Mouse (Mus musculus) erythroid progenitor cell, adult 5-6 weeks (primary cell): ENCODE data around the gene Coq3. TPM values are rescaled to one million over a fixed set of nuclear protein-coding genes. Genes with fewer than 3 reads are reported as not detected.

ENCODE experiments used
- total RNA-seq, 2 experiments: library from RNA; stranded (forward) in 1 of 2; stranded (reverse) in 1 of 2; fragments of 150-400 nt in 1 of 2; fragments of 186-747, 209-891 nt in 1 of 2; gene quantifications; 2 replicates each; pipeline versions ENCODE4 v1.2.3 to v1.2.4; 2015 to 2017; ENCODE audit warnings: low replicate concordance in 2 of 2

Gene Coq3
- total RNA-seq, 2 experiments from 2014 or later: 7.1 TPM; not detected in 1

Other genes with a start within 250 kb of the Coq3 start
- gene Prdm13, start 193.7 kb upstream of the Coq3 start, total RNA-seq (2015; ENCODE audit: low replicate concordance): not detected in 2 replicates
- gene Prdm13, start 193.7 kb upstream of the Coq3 start, total RNA-seq (2017; ENCODE audit: low replicate concordance): not detected in 2 replicates
- 24.5 and 28.5 TPM in 2 replicates for gene Ccnc, start 152.0 kb upstream of the Coq3 start, total RNA-seq (2015; ENCODE audit: low replicate concordance)
- gene Ccnc, start 152.0 kb upstream of the Coq3 start, total RNA-seq (2017; ENCODE audit: low replicate concordance): 19.3 and 23.9 TPM in 2 replicates
- gene Usp45, start 112.5 kb upstream of the Coq3 start, total RNA-seq (2015; ENCODE audit: low replicate concordance): 56.6 and 69.2 TPM in 2 replicates
- 40.2 and 46.3 TPM in 2 replicates for gene Usp45, start 112.5 kb upstream of the Coq3 start, total RNA-seq (2017; ENCODE audit: low replicate concordance)
- gene Tstd3, start 112.5 kb upstream of the Coq3 start, total RNA-seq (2015; ENCODE audit: low replicate concordance): 5.4 and 10.9 TPM in 2 replicates
- gene Tstd3, start 112.5 kb upstream of the Coq3 start, total RNA-seq (2017; ENCODE audit: low replicate concordance): 1.5 and 8.5 TPM in 2 replicates
- 314 and 393 TPM in 2 replicates for gene Pnisr, start 32.1 kb upstream of the Coq3 start, total RNA-seq (2015; ENCODE audit: low replicate concordance)
- 251 and 277 TPM in 2 replicates for gene Pnisr, start 32.1 kb upstream of the Coq3 start, total RNA-seq (2017; ENCODE audit: low replicate concordance)
- not detected in 2 replicates for gene Faxc, start 51.7 kb downstream of the Coq3 start, total RNA-seq (2015; ENCODE audit: low replicate concordance)
- gene Faxc, start 51.7 kb downstream of the Coq3 start, total RNA-seq (2017; ENCODE audit: low replicate concordance): not detected in 2 replicates